Mouse (Mus musculus) lung, embryonic 16.5 days (tissue): Measurements from ENCODE around the gene Ppef2. TPM values are rescaled to one million over a fixed set of nuclear protein-coding genes. Genes with fewer than 3 reads are reported as not detected.

Experiments
- ATAC-seq: fragments of 200-750 bp; cut with Nextera tagmentation; 2 replicates; pipeline ENCODE4 v1.8.0; 2017; ENCODE audit warnings: low read depth, mild to moderate bottlenecking, moderate library complexity
- H3K27ac ChIP-seq: fragments of 300-500 bp; sonication (generic); 2 replicates; pipeline ENCODE4 v1.5.1; 2014; ENCODE audit warnings: mild to moderate bottlenecking, control low read depth, low read length
- H3K27me3 ChIP-seq: fragments of 300-500 bp; sonication (generic); 2 replicates; pipeline ENCODE4 v1.6.1; 2014; ENCODE audit warnings: low read depth, low read length, mixed read lengths; ENCODE audit not compliant: control insufficient read depth, insufficient read depth
- H3K36me3 ChIP-seq: fragments of 300-500 bp; sonication (generic); 2 replicates; pipeline ENCODE4 v1.6.1; 2014; ENCODE audit warnings: low read length; ENCODE audit not compliant: control insufficient read depth, insufficient read depth
- H3K4me1 ChIP-seq: fragments of 300-500 bp; sonication (generic); replicated peaks from 2 replicates; pipeline ENCODE4 v1.6.1; 2014; ENCODE audit warnings: low read length, mixed read lengths; ENCODE audit not compliant: control insufficient read depth, insufficient read depth
- H3K4me2 ChIP-seq: fragments of 300-500 bp; sonication (generic); 2 replicates; pipeline ENCODE4 v1.6.1; 2014; ENCODE audit warnings: low read depth, low read length, control low read depth
- H3K4me3 ChIP-seq: fragments of 300-500 bp; sonication (generic); 2 replicates; pipeline ENCODE4 v1.5.1; 2014; ENCODE audit warnings: mild to moderate bottlenecking, low read length, control low read depth
- H3K9ac ChIP-seq: fragments of 300-500 bp; sonication (generic); 2 replicates; pipeline ENCODE4 v1.6.1; 2014; ENCODE audit warnings: low read length, control low read depth
- H3K9me3 ChIP-seq: fragments of 300-500 bp; sonication (generic); 2 replicates; pipeline ENCODE4 v1.6.1; 2016; ENCODE audit warnings: low read length; ENCODE audit not compliant: control insufficient read depth
- WGBS: fragments of 180-500 bp; shearing (Covaris S2); extraction: QIAGEN DNeasy Blood & Tissue Kit; methylation state at CpG from one replicate; pipeline ENCODE4 v1.1.7; 2014; 5-methylcytosine and 5-hydroxymethylcytosine counted together
- polyA plus RNA-seq: library from polyadenylated mRNA; unstranded; fragments of >200 nt; fragmentation: Nextera tagmentation; extraction: Ambion mirVana; gene quantifications from 2 replicates; pipeline ENCODE4 v1.2.1, GENCODE M21; 2015

The Ppef2 gene
- polyA plus RNA-seq, 1 experiment from 2014 or later = 0.16 TPM

DNA sequence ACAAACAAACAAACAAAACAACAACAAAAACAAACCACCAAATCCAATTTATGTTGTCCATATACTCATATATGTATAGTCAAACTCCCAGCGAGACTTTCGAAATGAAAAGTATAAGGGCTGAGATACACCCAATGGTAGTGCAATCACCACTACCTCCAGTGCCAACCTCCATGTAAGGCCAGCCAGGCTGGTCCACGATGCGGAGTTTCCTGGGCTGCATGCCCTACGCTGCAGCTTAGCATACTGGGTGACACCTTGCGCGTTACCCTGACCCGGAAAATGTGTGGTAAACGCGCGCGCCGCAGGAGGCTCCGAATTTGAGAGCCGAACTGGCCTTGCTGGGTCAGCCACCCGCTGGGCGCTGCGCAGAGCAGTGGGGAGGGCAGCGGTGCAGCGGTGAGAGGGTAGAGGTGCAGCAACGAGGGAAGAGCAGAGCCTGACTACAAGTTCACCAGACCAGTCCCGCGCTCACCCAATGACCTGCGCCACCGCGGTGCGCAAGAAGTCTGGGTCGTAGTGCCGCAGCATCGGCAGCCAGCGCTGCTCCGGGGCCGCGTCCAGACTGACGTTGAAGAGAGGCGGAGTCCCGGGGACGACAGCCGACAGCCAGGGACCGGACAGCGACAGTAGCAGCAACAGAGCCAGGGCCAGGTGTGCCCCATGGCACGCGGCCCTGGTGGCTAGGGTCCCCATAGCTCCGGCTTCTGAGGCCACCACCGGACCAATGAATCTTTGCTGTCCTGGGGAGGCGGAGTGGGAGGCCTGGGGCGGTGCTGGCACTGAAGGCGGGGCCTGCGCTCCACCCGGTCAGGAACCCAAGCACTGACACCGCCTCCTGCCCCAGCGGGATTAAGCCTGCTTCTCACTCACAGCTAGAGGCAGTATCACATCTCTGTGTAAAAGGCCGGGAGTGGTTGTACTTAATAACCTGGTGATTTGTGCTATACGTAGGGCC is 21.6 kb upstream of the Ppef2 start, which contains the start of gene Naaa:
TSS of gene Naaa (minus strand) at position 734 of the 958 bp plus-strand sequence.
- Histone ChIP-seq H3K9me3 (no peaks in the 10 kb centered on the region), H3K4me2 (peak within 1 kb of the TSS; percentile 85), H3K36me3 (no peaks in the 10 kb centered on the region), H3K9ac (peak within 1 kb of the TSS; percentile 69), H3K27me3 (no peaks in the 10 kb centered on the region), H3K4me1 (peaks cover 10% of the 10 kb centered on the region), H3K4me3 (peak within 1 kb of the TSS; percentile 66), H3K27ac (no peak within 1 kb of the TSS)
- peak; percentile 96 for ATAC-seq
- WGBS = 2% methylated on average over 54 of the region's 54 CpGs

DNA sequence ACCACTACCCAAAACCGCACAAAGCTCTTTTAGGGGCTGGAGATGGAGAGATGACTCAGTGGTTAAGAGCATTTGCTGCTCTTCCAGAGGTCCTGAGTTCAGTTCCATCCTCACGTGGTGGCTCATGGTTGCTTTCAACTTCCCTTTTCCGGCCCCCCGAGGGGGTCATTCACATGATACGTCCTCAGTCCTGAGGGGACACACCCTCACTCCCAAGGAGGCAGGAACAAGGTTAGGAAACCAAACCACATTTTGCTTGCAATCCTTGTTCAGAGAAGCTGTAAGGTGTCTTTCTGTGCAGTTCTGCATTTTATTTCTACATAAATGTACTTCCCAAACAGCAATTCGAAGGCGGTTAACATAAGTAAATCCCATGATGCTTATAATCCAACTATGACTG is 14.4 kb upstream of the Ppef2 start:
- Histone ChIP-seq H3K36me3 (no peaks in the 10 kb centered on the region), H3K4me3 (no peak overlapping the region), H3K9ac (no peak overlapping the region), H3K4me1 (no peaks in the 10 kb centered on the region), H3K4me2 (no peak overlapping the region), H3K27me3 (no peaks in the 10 kb centered on the region), H3K9me3 (no peaks in the 10 kb centered on the region), H3K27ac (no peak overlapping the region)
- WGBS = 81% methylated on average over 7 of the region's 7 CpGs
- no peak for ATAC-seq

- H3K27me3 ChIP-seq = no peaks in the 10 kb centered on the region
- H3K36me3 ChIP-seq = no peaks in the 10 kb centered on the region
- H3K4me2 ChIP-seq = no peak overlapping the region
- 36% methylated on average over 4 of the region's 4 CpGs for WGBS
- peak; percentile 66 for ATAC-seq
- H3K9ac ChIP-seq = no peak overlapping the region
- H3K4me3 ChIP-seq = no peak overlapping the region
- no peak overlapping the region for H3K27ac ChIP-seq
- no peaks in the 10 kb centered on the region for H3K9me3 ChIP-seq
- peaks cover 4% of the 10 kb centered on the region; the same call in 1 of the 2 replicates for H3K4me1 ChIP-seq
Measured at GRCm38 (mm10) chr5:92263761-92264359, 7.8 kb upstream of the Ppef2 start.

GRCm38 (mm10) chr5:92262646-92263045 is 6.6 kb upstream of the Ppef2 start:
- Histone ChIP-seq H3K9ac (no peak overlapping the region), H3K27me3 (no peaks in the 10 kb centered on the region), H3K27ac (no peak overlapping the region), H3K4me3 (no peak overlapping the region), H3K36me3 (no peaks in the 10 kb centered on the region), H3K4me2 (no peak overlapping the region), H3K9me3 (no peaks in the 10 kb centered on the region), H3K4me1 (peaks cover 4% of the 10 kb centered on the region; the same call in 1 of the 2 replicates)
- ATAC-seq = no peak
- 84% methylated on average over 8 of the region's 8 CpGs for WGBS

- no peak for ATAC-seq
- 59% methylated on average over 6 of the region's 6 CpGs for WGBS
- no peaks in the 10 kb centered on the region for H3K4me1 ChIP-seq
- H3K9ac ChIP-seq = no peak overlapping the region
- H3K36me3 ChIP-seq = no peaks in the 10 kb centered on the region
- H3K4me2 ChIP-seq = no peak overlapping the region
- H3K9me3 ChIP-seq = no peaks in the 10 kb centered on the region
- no peak overlapping the region for H3K4me3 ChIP-seq
- H3K27ac ChIP-seq = no peak overlapping the region
- H3K27me3 ChIP-seq = no peaks in the 10 kb centered on the region
Measured at GRCm38 (mm10) chr5:92254476-92254875, 1.6 kb downstream of the Ppef2 start.

- no peaks in the 10 kb centered on the region for H3K9me3 ChIP-seq
- no peak overlapping the region for H3K4me3 ChIP-seq
- 17% methylated on average over 18 of the region's 18 CpGs for WGBS
- no peak overlapping the region for H3K4me2 ChIP-seq
- no peaks in the 10 kb centered on the region for H3K4me1 ChIP-seq
- no peak overlapping the region for H3K27ac ChIP-seq
- no peaks in the 10 kb centered on the region for H3K27me3 ChIP-seq
- no peak for ATAC-seq
- H3K9ac ChIP-seq = no peak overlapping the region
- H3K36me3 ChIP-seq = no peaks in the 10 kb centered on the region
Measured at GRCm38 (mm10) chr5:92252797-92253343, 3.2 kb downstream of the Ppef2 start.

DNA sequence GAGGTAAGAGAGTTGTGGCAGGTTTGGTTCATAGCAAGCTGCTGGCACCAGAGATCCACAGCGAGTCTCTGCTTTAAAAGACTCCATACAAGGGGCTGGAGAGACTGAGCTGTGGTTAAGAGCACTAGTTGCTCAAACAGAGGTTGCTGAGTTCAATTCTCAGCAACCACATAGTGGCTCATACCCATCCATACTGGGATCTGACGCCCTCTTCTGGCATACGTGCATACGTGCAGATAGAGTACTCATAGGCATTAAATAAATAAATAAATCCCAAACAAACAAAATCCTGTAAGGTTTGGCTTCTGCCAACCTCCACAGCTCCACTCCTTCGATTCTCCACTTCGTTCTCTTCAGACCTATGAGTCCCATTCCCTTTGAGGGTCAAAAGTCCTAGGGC is 4.0 kb downstream of the Ppef2 start:
- no peak overlapping the region for H3K27ac ChIP-seq
- H3K36me3 ChIP-seq = no peaks in the 10 kb centered on the region
- H3K4me1 ChIP-seq = no peaks in the 10 kb centered on the region
- H3K9ac ChIP-seq = no peak overlapping the region
- H3K27me3 ChIP-seq = no peaks in the 10 kb centered on the region
- no peak for ATAC-seq
- H3K9me3 ChIP-seq = no peaks in the 10 kb centered on the region
- WGBS = 89% methylated on average over 6 of the region's 6 CpGs
- no peak overlapping the region for H3K4me3 ChIP-seq
- H3K4me2 ChIP-seq = no peak overlapping the region

- no peaks in the 10 kb centered on the region for H3K4me1 ChIP-seq
- no peaks in the 10 kb centered on the region for H3K36me3 ChIP-seq
- no peak overlapping the region for H3K9ac ChIP-seq
- 72% methylated on average over 11 of the region's 11 CpGs for WGBS
- H3K4me3 ChIP-seq = no peak overlapping the region
- no peak overlapping the region for H3K27ac ChIP-seq
- no peak for ATAC-seq
- H3K9me3 ChIP-seq = no peaks in the 10 kb centered on the region
- H3K4me2 ChIP-seq = no peak overlapping the region
- no peaks in the 10 kb centered on the region for H3K27me3 ChIP-seq
Measured at GRCm38 (mm10) chr5:92248614-92249013, 7.5 kb downstream of the Ppef2 start.

- no peak overlapping the region for H3K27ac ChIP-seq
- H3K9me3 ChIP-seq = no peaks in the 10 kb centered on the region
- ATAC-seq = no peak
- H3K4me1 ChIP-seq = no peaks in the 10 kb centered on the region
- no peaks in the 10 kb centered on the region for H3K27me3 ChIP-seq
- no peak overlapping the region for H3K9ac ChIP-seq
- H3K36me3 ChIP-seq = no peaks in the 10 kb centered on the region
- WGBS = 81% methylated on average over 9 of the region's 9 CpGs
- H3K4me3 ChIP-seq = no peak overlapping the region
- no peak overlapping the region for H3K4me2 ChIP-seq
Measured at GRCm38 (mm10) chr5:92245483-92245882, 10.6 kb downstream of the Ppef2 start.
